Mouse (Mus musculus) adrenal gland, postnatal 0 days (tissue): ENCODE measurements around the gene Cyb5r3. TPM values are rescaled to one million over a fixed set of nuclear protein-coding genes. Genes with fewer than 3 reads are reported as not detected.

Source experiments
- polyA plus RNA-seq: library from polyadenylated mRNA; unstranded; fragments of >200 nt; fragmentation: Nextera tagmentation; extraction: Ambion mirVana; gene quantifications from 2 replicates; pipeline ENCODE4 v1.2.1, GENCODE M21; 2015

The Cyb5r3 gene
- 179 and 235 TPM in 2 replicates for polyA plus RNA-seq

DNA sequence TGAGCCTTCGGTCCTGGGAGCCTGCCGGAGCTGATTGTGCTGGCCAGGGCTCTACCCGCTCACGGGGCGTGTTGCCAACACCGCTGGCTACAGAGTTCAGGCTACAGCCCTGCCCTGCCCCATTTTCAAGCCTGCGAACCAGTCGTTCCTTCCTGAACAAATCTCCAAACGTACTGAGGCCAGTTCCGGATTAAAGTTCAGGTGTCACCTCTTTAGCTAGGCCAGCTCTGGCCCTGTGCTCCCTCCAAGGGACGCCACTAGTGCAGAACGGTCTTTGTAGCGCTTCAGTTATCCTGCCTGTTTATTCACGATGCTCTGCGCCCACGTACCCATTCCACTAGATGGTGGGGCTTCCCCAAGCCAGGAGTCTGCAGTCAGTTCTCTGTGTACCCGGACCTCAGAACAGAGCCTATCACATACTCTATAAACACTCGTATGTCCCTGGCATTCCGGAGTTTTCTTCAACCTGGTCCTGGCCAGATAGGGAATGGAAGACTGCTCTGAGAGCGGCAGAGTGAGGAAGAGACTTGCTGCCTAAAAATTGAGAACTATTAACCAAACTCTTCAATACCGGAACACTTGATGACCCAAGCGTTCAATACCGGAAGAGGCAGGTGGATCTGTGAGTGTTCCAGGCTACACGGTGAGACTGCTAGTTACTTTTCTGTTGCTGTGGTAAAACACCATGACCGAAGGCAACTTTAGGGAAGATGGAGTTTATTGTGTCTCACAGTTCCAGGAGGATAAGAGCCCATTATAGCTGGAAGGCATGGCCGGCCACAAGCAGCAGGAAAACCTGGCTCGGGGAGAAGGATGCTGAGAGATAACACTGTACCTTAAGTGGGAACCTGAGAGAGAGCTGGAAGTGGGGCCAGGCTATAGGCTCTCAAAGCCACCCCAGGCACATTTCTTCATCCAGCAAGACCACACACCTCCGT is at the start of gene Cyb5r3:
Gene Cyb5r3, minus strand, starts transcription at position 101 of the 938 bp plus-strand sequence.

DNA sequence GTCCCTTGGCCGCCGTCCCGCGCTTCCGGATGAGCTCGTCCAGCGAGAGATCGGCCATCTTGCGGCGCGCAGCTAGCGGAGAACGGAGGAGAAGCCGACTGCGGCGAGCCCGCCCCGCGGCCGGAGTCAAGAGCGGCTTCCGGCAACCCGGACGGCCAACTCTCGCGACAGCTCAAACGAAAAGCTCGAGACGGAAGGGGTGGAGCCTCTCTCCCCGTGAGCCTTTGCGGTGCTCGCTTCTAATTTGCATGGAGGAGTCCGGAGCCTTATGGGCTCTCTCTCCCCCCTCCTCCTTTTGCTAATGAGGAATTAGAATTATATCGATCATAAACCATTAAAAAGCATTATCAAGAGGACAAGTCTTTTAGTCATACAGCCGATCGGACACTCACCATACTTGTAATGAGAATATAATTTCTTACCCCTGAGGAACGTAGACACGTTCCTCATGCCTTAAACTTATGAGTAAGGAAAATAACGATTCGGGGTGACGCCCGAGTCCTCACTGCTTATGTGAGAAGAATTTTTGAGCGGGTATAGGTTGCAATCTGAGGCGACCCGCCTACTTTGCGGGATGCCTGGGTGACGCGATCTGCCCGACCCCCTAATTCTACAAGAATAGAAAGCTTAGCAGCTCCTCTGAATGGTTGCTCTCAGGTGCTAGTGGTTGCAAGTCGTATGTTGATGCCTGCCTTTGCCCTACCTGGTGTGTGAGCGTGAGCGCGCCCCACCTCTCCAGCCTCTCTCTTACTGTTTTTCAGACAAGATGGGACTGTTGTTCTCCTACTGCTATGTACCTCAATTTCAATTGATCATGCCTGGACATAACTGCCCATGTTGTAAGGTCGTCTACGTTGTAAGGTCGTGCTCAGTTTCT is 23.0 kb downstream of the Cyb5r3 start, which contains the start of gene Poldip3:
Gene Poldip3, minus strand, starts transcription at position 189 of the 877 bp plus-strand sequence.

DNA sequence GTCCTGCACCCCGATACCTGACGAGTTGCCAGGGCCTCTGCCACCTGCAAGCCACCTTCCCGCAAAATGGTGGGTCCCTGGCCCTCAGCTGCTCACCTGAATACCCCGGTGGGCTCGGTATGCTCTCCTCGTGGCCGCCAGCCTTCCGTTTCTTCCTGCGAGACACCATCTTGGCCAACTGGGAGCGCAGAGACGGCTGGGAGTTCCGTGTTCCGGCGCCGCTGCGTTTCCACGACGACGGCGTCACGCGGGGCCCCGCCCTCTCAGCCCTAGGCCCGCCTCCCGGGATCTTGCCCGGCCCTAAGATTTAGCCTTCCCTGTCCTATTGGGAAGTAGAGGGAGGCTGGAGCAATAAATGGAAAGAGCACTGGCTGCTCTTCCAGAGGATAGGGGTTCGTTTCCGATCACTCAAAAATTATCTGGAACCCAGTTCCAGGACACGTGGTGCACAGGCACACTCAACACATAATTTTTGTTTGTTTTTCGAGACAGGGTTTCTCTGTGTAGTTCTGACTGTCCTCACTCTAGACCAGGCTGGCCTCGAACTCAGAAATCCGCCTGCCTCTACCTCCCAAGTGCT is 49.7 kb downstream of the Cyb5r3 start, which contains the start of gene Rrp7a:
Gene Rrp7a, minus strand, starts transcription at position 236 of the 580 bp plus-strand sequence.

Other genes with a start within 250 kb of the Cyb5r3 start
- 2.7 and 4.4 TPM in 2 replicates for gene Tcf20, start 184.7 kb downstream of the Cyb5r3 start, polyA plus RNA-seq
- gene Nfam1, start 139.3 kb downstream of the Cyb5r3 start, polyA plus RNA-seq, result 3.4 and 3.5 TPM in 2 replicates
- 74.6 and 84.6 TPM in 2 replicates for gene Serhl, start 83.1 kb downstream of the Cyb5r3 start, polyA plus RNA-seq
- 39.5 and 58.9 TPM in 2 replicates for gene Rrp7a, start 49.8 kb downstream of the Cyb5r3 start, polyA plus RNA-seq
- 55.4 and 87.3 TPM in 2 replicates for gene Poldip3, start 23.2 kb downstream of the Cyb5r3 start, polyA plus RNA-seq
- 12.4 and 16.4 TPM in 2 replicates for gene A4galt, start 79.2 kb upstream of the Cyb5r3 start, polyA plus RNA-seq
- 38.9 and 53.5 TPM in 2 replicates for gene Arfgap3, start 177.7 kb upstream of the Cyb5r3 start, polyA plus RNA-seq